Mouse (Mus musculus) testis, adult 2 months (tissue): Measurements from ENCODE around the gene Actg2.

Source experiments
- CTCF ChIP-seq: fragments of 200-500 bp; IDR thresholded peaks from 2 replicates; pipeline ENCODE4 v1.5.1; 2012; ENCODE audit warnings: low read depth, mild to moderate bottlenecking, inconsistent platforms, low read length, moderate library complexity; ENCODE audit not compliant: control insufficient read depth, insufficient read depth, insufficient replicate concordance
- POLR2A ChIP-seq: fragments of 200-500 bp; IDR thresholded peaks from 2 replicates; pipeline ENCODE4 v1.6.1; 2012; ENCODE audit warnings: low read depth, mild to moderate bottlenecking, inconsistent platforms, low read length, moderate library complexity; ENCODE audit not compliant: control insufficient read depth

- TF ChIP-seq POLR2A (no peak), CTCF (no peak)
Measured at GRCm38 (mm10) chr6:83496753-83497710, 39.0 kb downstream of the Actg2 start.
